ENCODE assay signal across 13 mouse cellular contexts in genomic region chr4:120674775-120675451, GRCm38 (mm10). TPM values are rescaled to one million over a fixed set of nuclear protein-coding genes. Genes with fewer than 3 reads are reported as not detected.
DNase-seq lines count a peak whose midpoint lies in the region; ATAC-seq and TF ChIP-seq lines count a peak whose summit lies in the region.
"Had no signal": no experiment of that assay in that cellular context is flagged by ENCODE, and none has a peak within 500 bp of the region (broad histone marks: within the 10 kb centered on the region; RNA-seq: fewer than 3 reads in every experiment).

No protein-coding gene starts in this region.

- no peak overlapping the region for H3K9ac ChIP-seq in kidney, embryonic 15.5 days
- peak overlapping the region; percentile 65 for H3K9ac ChIP-seq in liver, embryonic 14.5 days (replicated peaks)
- no peak overlapping the region for H3K9ac ChIP-seq in stomach, embryonic 14.5 days (replicated peaks; ENCODE audit: low read depth, low read length)
- H3K9ac ChIP-seq: hindbrain, embryonic 13.5 days; limb, embryonic 12.5 days had no signal

- H3K36me3 ChIP-seq in kidney, embryonic 15.5 days: no peaks in the 10 kb centered on the region
- H3K36me3 ChIP-seq in liver, embryonic 14.5 days (replicated peaks; ENCODE audit: control insufficient read depth, insufficient read depth, low read depth): no peaks in the 10 kb centered on the region
- H3K36me3 ChIP-seq in stomach, embryonic 14.5 days (ENCODE audit: control insufficient read depth, insufficient read depth, low read length): no peaks in the 10 kb centered on the region
- H3K36me3 ChIP-seq: hindbrain, embryonic 13.5 days; limb, embryonic 12.5 days had no signal

- no peaks in the 10 kb centered on the region for H3K9me3 ChIP-seq in kidney, embryonic 15.5 days (replicated peaks)
- no peaks in the 10 kb centered on the region for H3K9me3 ChIP-seq in liver, embryonic 14.5 days (ENCODE audit: control insufficient read depth, low read length)
- H3K9me3 ChIP-seq in stomach, embryonic 14.5 days (ENCODE audit: control insufficient read depth, low read depth, low read length): no peaks in the 10 kb centered on the region
- H3K9me3 ChIP-seq: hindbrain, embryonic 13.5 days; limb, embryonic 12.5 days had no signal

- H3K27me3 ChIP-seq in kidney, embryonic 15.5 days: no peaks in the 10 kb centered on the region
- H3K27me3 ChIP-seq in liver, embryonic 14.5 days (ENCODE audit: control insufficient read depth, insufficient read depth, low read length): no peaks in the 10 kb centered on the region
- H3K27me3 ChIP-seq in stomach, embryonic 14.5 days (ENCODE audit: control insufficient read depth, insufficient read depth, low read length): no peaks in the 10 kb centered on the region
- H3K27me3 ChIP-seq: Patski had no signal

- no peak for DNase-seq in kidney, adult 11 months
- DNase-seq in c-Kit-positive CD71-positive TER-119-positive erythroid progenitor cells, embryonic 14.5 days (ENCODE audit: low spot score): peak; percentile 89
- peak; percentile 91 to 94 (median 91) for DNase-seq in liver, embryonic 14.5 days (ENCODE audit: low read depth in 3 of 3, low spot score in 3 of 3)
- no peak for DNase-seq in ovary, postnatal 10 days (ENCODE audit: low spot score)
- DNase-seq in lung, postnatal 25 days (ENCODE audit: low spot score): no peak
- no peak for DNase-seq in B cell, adult 2 months

- no peaks in the 10 kb centered on the region for H3K4me1 ChIP-seq in kidney, embryonic 15.5 days
- peaks cover 49 to 72% of the 10 kb centered on the region in 2 experiments for H3K4me1 ChIP-seq in liver, embryonic 14.5 days (replicated peaks; ENCODE audit: control insufficient read depth in 2 of 2, insufficient read depth in 2 of 2, low read length in 1 of 2)
- no peaks in the 10 kb centered on the region for H3K4me1 ChIP-seq in stomach, embryonic 14.5 days (ENCODE audit: control insufficient read depth, insufficient read depth, low read length)
- H3K4me1 ChIP-seq: hindbrain, embryonic 13.5 days; limb, embryonic 12.5 days had no signal

- TF ChIP-seq EP300 in liver, embryonic 14.5 days (IDR thresholded peaks at IDR 0.05; ENCODE audit: low read depth): peak; percentile 99

- no peak overlapping the region for H3K4me2 ChIP-seq in kidney, embryonic 15.5 days
- H3K4me2 ChIP-seq in liver, embryonic 14.5 days (ENCODE audit: low read depth): peak overlapping the region; percentile 65
- no peak overlapping the region for H3K4me2 ChIP-seq in stomach, embryonic 14.5 days (replicated peaks; ENCODE audit: low read depth, low read length)
- H3K4me2 ChIP-seq: hindbrain, embryonic 13.5 days; limb, embryonic 12.5 days had no signal

- no peak overlapping the region for H3K4me3 ChIP-seq in kidney, embryonic 15.5 days (replicated peaks)
- peak overlapping the region in 1 of 2 experiments; percentile 13; a peak in 1 of 4 replicates for H3K4me3 ChIP-seq in liver, embryonic 14.5 days (ENCODE audit: insufficient read depth in 1 of 2, low read depth in 2 of 2, low read length in 2 of 2)
- no peak overlapping the region for H3K4me3 ChIP-seq in stomach, embryonic 14.5 days (ENCODE audit: low read depth, low read length)
- H3K4me3 ChIP-seq: hindbrain, embryonic 13.5 days; limb, embryonic 12.5 days had no signal

- H3K27ac ChIP-seq in kidney, embryonic 15.5 days: no peak overlapping the region
- H3K27ac ChIP-seq in liver, embryonic 14.5 days: peak overlapping the region; percentile 98
- no peak overlapping the region for H3K27ac ChIP-seq in stomach, embryonic 14.5 days (ENCODE audit: low read length)
- H3K27ac ChIP-seq: hindbrain, embryonic 13.5 days; limb, embryonic 12.5 days; macrophage had no signal

- peak; percentile 80; the same call in 1 of the 2 replicates for ATAC-seq in kidney, embryonic 15.5 days (replicated peaks; ENCODE audit: low FRiP score)
- peak; percentile 98 for ATAC-seq in liver, embryonic 14.5 days (ENCODE audit: insufficient read depth)
- ATAC-seq in stomach, embryonic 14.5 days (ENCODE audit: insufficient number of reproducible peaks, insufficient read depth, low FRiP score, low read depth): peak; percentile 72; the same call in 1 of the 2 replicates
- ATAC-seq: CD4-positive, CD25-positive, alpha-beta regulatory T cell, adult 4 months; Patski had no signal

- TF ChIP-seq CTCF in liver, embryonic 14.5 days (IDR thresholded peaks at IDR 0.05; ENCODE audit: low read depth): no peak

- 74% methylated on average over 8 of the region's 8 CpGs for WGBS in kidney, embryonic 15.5 days
- 13% methylated on average over 8 of the region's 8 CpGs for WGBS in liver, embryonic 14.5 days (ENCODE audit: insufficient replicate concordance)
- 69% methylated on average over 8 of the region's 8 CpGs for WGBS in stomach, embryonic 14.5 days

RNA-seq across cellular contexts. Expression of gene Cited4, which starts 8.5 kb away (rescaled TPM):
- polyA plus RNA-seq in kidney, embryonic 15.5 days (2015; fragmentation: Nextera tagmentation; extraction: Ambion mirVana): 11.3 and 12.9 TPM in 2 replicates
- polyA plus RNA-seq in liver, embryonic 14.5 days (2012; rRNA removed): 79.1 and 109 TPM in 2 replicates
- polyA plus RNA-seq in liver, embryonic 14.5 days (2014; fragmentation: Nextera tagmentation; extraction: Ambion mirVana): 76.6 and 95.2 TPM in 2 replicates
- polyA plus RNA-seq in stomach, embryonic 14.5 days (2014; fragmentation: Nextera tagmentation; extraction: Ambion mirVana): 1.4 and 1.9 TPM in 2 replicates
- polyA plus RNA-seq: CD4-positive, CD25-positive, alpha-beta regulatory T cell, adult 4 months; macrophage had no signal

Comparison
In these comparisons a context has a peak if more than half of its experiments do, and no peak if none do; other contexts are left out.
1. DNase-seq: peak in c-Kit-positive CD71-positive TER-119-positive erythroid progenitor cells, embryonic 14.5 days (single experiment) and liver, embryonic 14.5 days (3 of 3); none in kidney, adult 11 months (single experiment), ovary, postnatal 10 days (single experiment), lung, postnatal 25 days (single experiment) and B cell, adult 2 months (0 of 2).
2. Peak in every context shown above with its lines, with median percentiles within 50 percentile points of each other: ATAC-seq.